Mouse (Mus musculus): ENCODE data around the gene Ncdn.

Gene Ncdn

GRCm38 (mm10) chr4:126753268-126754230 lies at the start of gene Ncdn, which contains the start of gene AU040320:
Gene Ncdn, minus strand, starts transcription at chr4:126753438.
Gene AU040320, plus strand, starts transcription at chr4:126753544.
- in situ Hi-C loops (cut with MboI, MseI) = no loop called here

- in situ Hi-C loops (cut with MboI, MseI) = no loop called here
Observed at GRCm38 (mm10) chr4:126802174-126802573, 48.9 kb upstream of the Ncdn start.

GRCm38 (mm10) chr4:126792341-126793102 lies 39.3 kb upstream of the Ncdn start:
- in situ Hi-C loops (cut with MboI, MseI) = no loop called here

- in situ Hi-C loops (cut with MboI, MseI) = no loop called here
Observed at GRCm38 (mm10) chr4:126782996-126783395, 29.8 kb upstream of the Ncdn start.

GRCm38 (mm10) chr4:126782512-126782911 lies 29.3 kb upstream of the Ncdn start:
- in situ Hi-C loops (cut with MboI, MseI) = no loop called here

GRCm38 (mm10) chr4:126781871-126782270 lies 28.6 kb upstream of the Ncdn start:
- in situ Hi-C loops (cut with MboI, MseI) = no loop called here

GRCm38 (mm10) chr4:126779826-126780775 lies 26.9 kb upstream of the Ncdn start:
- in situ Hi-C loops (cut with MboI, MseI) = no loop called here

GRCm38 (mm10) chr4:126779148-126779581 lies 25.9 kb upstream of the Ncdn start:
- in situ Hi-C loops (cut with MboI, MseI) = no loop called here

- in situ Hi-C loops (cut with MboI, MseI) = no loop called here
Observed at GRCm38 (mm10) chr4:126775182-126775581, 21.9 kb upstream of the Ncdn start.

- in situ Hi-C loops (cut with MboI, MseI) = no loop called here
Observed at GRCm38 (mm10) chr4:126773871-126774270, 20.6 kb upstream of the Ncdn start.

GRCm38 (mm10) chr4:126770831-126771230 lies 17.6 kb upstream of the Ncdn start:
- in situ Hi-C loops (cut with MboI, MseI) = no loop called here

GRCm38 (mm10) chr4:126769800-126770563 lies 16.7 kb upstream of the Ncdn start:
- in situ Hi-C loops (cut with MboI, MseI) = no loop called here

GRCm38 (mm10) chr4:126763483-126763882 lies 10.2 kb upstream of the Ncdn start:
- in situ Hi-C loops (cut with MboI, MseI) = no loop called here

GRCm38 (mm10) chr4:126762586-126763359 lies 9.5 kb upstream of the Ncdn start:
- in situ Hi-C loops (cut with MboI, MseI) = no loop called here

- in situ Hi-C loops (cut with MboI, MseI) = no loop called here
Observed at GRCm38 (mm10) chr4:126759435-126759834, 6.2 kb upstream of the Ncdn start.

GRCm38 (mm10) chr4:126758299-126758698 lies 5.1 kb upstream of the Ncdn start:
- in situ Hi-C loops (cut with MboI, MseI) = no loop called here

- in situ Hi-C loops (cut with MboI, MseI) = no loop called here
Observed at GRCm38 (mm10) chr4:126756766-126757165, 3.5 kb upstream of the Ncdn start.

GRCm38 (mm10) chr4:126754736-126755374 lies 1.6 kb upstream of the Ncdn start:
- in situ Hi-C loops (cut with MboI, MseI) = no loop called here

GRCm38 (mm10) chr4:126754231-126754611 lies 983 bp upstream of the Ncdn start:
- in situ Hi-C loops (cut with MboI, MseI) = no loop called here
